Mouse (Mus musculus): ENCODE results near the gene Map2. TPM values are rescaled to one million over a fixed set of nuclear protein-coding genes. Genes with fewer than 3 reads are reported as not detected.

Map2 gene
- polyA plus RNA-seq, 1 experiment = not detected

DNA sequence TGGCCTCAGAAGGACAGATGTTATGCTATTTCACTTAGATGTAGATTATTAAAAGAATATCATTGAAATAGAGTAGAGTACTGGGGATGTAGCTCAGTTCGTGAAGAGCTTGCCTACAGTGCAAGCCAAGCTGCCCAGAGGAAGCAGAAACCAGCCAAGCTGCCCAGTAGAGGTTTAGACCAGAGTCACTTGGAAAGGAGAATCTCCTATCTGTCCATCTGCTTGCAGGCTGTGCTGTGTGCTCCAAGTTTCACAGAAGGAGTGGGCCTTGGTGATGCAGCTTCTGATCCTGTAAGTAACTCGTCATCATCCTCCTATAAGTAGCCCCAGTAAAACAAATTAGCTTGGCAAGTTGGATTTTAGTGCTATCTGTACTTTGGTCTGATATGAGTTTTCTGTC is 17.8 kb downstream of the Map2 start:
- Histone ChIP-seq H3K4me1 (ENCODE audit: control insufficient read depth) (no peaks in the 10 kb centered on the region), H3K27me3 (ENCODE audit: control insufficient read depth) (no peaks in the 10 kb centered on the region), H3K4me3 (replicated peaks) (no peak overlapping the region), H3K36me3 (ENCODE audit: control insufficient read depth) (no peaks in the 10 kb centered on the region), H3K9me3 (ENCODE audit: control insufficient read depth, low read length) (no peaks in the 10 kb centered on the region)
- TF ChIP-seq TAL1 (IDR thresholded peaks at IDR 0.05; ENCODE audit: low read length) = no peak
- no peak for TF ChIP-seq GATA1 (IDR thresholded peaks at IDR 0.05; ENCODE audit: low read length)

DNA sequence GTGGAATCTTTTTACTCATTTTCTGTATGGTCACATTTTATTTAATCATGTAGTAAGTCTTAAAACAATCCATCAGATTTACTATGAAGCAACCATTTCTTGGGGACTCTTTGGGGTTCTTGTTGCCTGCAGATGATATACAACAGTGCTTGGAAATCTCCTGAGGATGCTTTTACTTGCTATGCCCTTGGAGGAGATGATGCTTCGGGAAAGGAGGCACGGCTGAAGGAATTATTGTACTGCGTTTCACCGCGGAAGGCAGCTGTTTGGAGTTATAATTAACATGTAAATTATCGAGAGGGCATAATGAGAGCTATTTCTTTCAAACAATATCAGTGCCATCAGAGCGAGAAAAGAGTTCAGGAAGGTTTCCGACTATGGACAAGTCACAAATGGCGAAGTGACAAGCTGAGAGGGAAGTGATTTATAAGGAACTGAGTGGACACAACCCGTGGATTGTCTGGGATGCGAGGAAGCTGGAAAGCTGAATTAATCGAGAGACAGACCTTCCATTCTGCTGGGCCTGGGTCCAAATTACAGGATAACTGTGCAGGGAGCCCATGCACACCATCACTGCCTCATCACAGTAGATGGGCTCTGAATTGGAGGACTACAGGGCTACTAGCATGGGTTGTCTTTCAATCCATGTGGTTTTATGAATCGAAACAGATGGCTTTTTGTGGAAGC is 20.1 kb downstream of the Map2 start:
- no peak for TF ChIP-seq TAL1 (IDR thresholded peaks at IDR 0.05; ENCODE audit: low read length)
- no peak for TF ChIP-seq GATA1 (IDR thresholded peaks at IDR 0.05; ENCODE audit: low read length)
- Histone ChIP-seq H3K4me1 (ENCODE audit: control insufficient read depth) (no peaks in the 10 kb centered on the region), H3K4me3 (replicated peaks) (no peak overlapping the region), H3K27me3 (ENCODE audit: control insufficient read depth) (no peaks in the 10 kb centered on the region), H3K36me3 (ENCODE audit: control insufficient read depth) (no peaks in the 10 kb centered on the region), H3K9me3 (ENCODE audit: control insufficient read depth, low read length) (no peaks in the 10 kb centered on the region)

DNA sequence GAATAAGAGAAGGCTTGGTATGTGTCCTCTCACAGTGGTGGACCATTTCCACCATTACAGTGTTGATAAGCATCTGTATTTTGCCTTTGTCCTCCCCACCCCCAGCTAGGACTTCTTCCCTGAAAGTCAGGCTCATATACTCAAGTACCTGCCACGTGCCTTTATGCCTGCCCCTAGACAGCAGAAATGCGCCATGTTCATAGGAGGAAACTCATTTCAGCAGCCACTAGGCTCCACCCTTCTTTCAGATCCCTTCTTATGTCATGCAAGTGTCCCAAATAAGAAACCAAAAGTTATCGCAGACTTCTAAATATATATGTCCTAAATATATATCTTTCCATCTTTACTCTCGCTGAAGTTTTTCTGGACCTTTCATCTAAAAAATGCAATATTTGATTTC is 21.2 kb downstream of the Map2 start:
- no peaks in the 10 kb centered on the region for H3K36me3 ChIP-seq (ENCODE audit: control insufficient read depth)
- TF ChIP-seq TAL1 (IDR thresholded peaks at IDR 0.05; ENCODE audit: low read length) (no peak), GATA1 (IDR thresholded peaks at IDR 0.05; ENCODE audit: low read length) (no peak)
- no peaks in the 10 kb centered on the region for H3K27me3 ChIP-seq (ENCODE audit: control insufficient read depth)
- no peaks in the 10 kb centered on the region for H3K4me1 ChIP-seq (ENCODE audit: control insufficient read depth)
- H3K4me3 ChIP-seq (replicated peaks) = no peak overlapping the region
- no peaks in the 10 kb centered on the region for H3K9me3 ChIP-seq (ENCODE audit: control insufficient read depth, low read length)

DNA sequence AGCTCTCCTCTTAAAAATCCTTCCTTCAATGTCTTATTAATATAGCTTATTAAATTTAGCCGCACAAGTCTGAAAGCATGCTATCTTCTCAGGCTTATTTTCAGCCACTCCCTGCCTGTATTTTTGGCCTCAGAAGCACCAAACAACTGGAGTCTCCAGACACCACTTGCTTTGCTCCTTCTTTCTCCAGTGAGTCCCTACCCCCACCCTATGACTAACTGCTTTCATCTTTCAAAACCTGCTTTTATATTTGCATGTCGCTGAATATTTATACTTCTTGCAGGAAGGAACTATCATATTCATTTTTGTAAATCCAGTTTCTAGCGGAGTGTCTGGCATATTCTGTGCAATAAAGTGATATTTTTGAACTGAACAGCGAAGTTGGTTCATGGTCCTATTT is 21.6 kb downstream of the Map2 start:
- TF ChIP-seq TAL1 (IDR thresholded peaks at IDR 0.05; ENCODE audit: low read length) (no peak), GATA1 (IDR thresholded peaks at IDR 0.05; ENCODE audit: low read length) (no peak)
- Histone ChIP-seq H3K4me3 (replicated peaks) (no peak overlapping the region), H3K4me1 (ENCODE audit: control insufficient read depth) (no peaks in the 10 kb centered on the region), H3K9me3 (ENCODE audit: control insufficient read depth, low read length) (no peaks in the 10 kb centered on the region), H3K27me3 (ENCODE audit: control insufficient read depth) (no peaks in the 10 kb centered on the region), H3K36me3 (ENCODE audit: control insufficient read depth) (no peaks in the 10 kb centered on the region)

DNA sequence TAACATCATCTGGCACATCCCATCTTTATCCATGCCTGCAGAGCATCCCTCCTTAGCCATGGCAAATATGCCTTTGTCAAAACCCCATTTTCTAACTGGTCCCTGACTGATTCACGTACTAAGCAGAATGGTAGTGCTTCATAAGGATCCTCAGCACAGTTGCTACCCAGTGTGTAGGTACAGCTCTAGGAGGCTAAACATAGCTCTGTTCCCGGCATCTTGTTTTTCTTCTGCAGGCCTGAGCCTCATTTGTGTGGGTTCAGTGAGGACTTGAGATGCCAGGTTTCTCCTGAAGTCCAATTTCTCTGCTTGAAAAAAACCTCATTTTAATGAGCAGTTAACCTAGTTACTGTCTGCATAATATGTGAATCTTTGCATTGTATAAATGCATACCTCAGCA is 30.4 kb downstream of the Map2 start:
- Histone ChIP-seq H3K36me3 (ENCODE audit: control insufficient read depth) (no peaks in the 10 kb centered on the region), H3K4me1 (ENCODE audit: control insufficient read depth) (no peaks in the 10 kb centered on the region), H3K27me3 (ENCODE audit: control insufficient read depth) (no peaks in the 10 kb centered on the region), H3K9me3 (ENCODE audit: control insufficient read depth, low read length) (no peaks in the 10 kb centered on the region), H3K4me3 (replicated peaks) (no peak overlapping the region)
- TF ChIP-seq GATA1 (IDR thresholded peaks at IDR 0.05; ENCODE audit: low read length) = no peak
- TF ChIP-seq TAL1 (IDR thresholded peaks at IDR 0.05; ENCODE audit: low read length) = no peak

DNA sequence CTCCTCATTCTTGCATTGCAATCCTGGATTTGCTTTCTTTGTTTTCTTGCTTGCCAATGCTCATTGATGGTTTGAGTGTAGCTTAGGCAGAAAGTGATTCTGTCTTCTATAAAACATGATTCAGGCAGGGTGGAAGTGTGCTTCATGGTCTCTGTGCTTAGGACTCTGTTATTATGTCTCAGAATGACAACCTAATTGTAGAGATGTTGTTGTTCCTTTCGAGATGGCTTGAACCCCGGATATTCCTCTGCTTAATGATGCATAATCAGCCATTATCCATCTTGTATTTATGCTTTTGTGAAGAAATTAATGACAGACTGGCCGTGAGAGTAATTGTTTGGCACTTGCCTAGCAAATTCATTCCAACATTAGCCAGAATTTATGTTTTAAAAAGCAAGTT is 31.8 kb downstream of the Map2 start:
- Histone ChIP-seq H3K9me3 (ENCODE audit: control insufficient read depth, low read length) (no peaks in the 10 kb centered on the region), H3K36me3 (ENCODE audit: control insufficient read depth) (no peaks in the 10 kb centered on the region), H3K4me1 (ENCODE audit: control insufficient read depth) (no peaks in the 10 kb centered on the region), H3K27me3 (ENCODE audit: control insufficient read depth) (no peaks in the 10 kb centered on the region), H3K4me3 (replicated peaks) (no peak overlapping the region)
- TF ChIP-seq TAL1 (IDR thresholded peaks at IDR 0.05; ENCODE audit: low read length) = no peak
- no peak for TF ChIP-seq GATA1 (IDR thresholded peaks at IDR 0.05; ENCODE audit: low read length)

DNA sequence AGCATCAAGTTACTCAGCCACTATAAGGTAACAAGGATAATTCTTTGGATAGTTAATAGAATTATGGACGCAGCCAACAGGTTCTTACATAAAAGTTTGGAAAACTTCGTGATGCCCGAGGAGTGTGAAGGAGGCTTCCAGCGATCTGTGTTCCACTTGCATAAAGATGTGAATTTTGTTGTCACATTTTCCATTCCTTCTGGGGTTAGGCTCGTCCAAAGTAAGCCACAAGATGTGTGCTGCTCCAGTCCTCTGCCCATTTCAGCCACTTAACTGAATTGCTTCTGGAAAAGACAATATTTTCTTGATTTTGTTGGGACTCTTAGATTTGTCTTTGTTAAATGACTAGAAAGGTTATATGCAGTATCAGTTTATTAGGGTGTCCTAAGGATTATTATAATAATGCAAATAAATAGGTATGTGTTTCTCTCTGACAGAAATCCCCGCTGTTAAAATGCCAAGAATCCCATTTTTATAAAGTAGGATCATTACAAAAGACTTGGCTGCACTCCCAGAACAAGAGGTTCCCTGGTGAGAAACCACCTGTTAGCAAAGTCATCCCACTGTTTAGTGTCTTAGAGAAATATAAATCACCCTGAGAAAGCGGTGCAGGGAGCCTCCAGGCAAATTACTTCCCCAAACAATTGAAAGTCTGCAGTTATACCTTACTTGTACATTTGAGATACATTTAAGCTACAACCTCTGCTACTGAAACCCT is 36.2 kb downstream of the Map2 start:
- Histone ChIP-seq H3K36me3 (ENCODE audit: control insufficient read depth) (no peaks in the 10 kb centered on the region), H3K27me3 (ENCODE audit: control insufficient read depth) (no peaks in the 10 kb centered on the region), H3K4me1 (ENCODE audit: control insufficient read depth) (no peaks in the 10 kb centered on the region), H3K4me3 (replicated peaks) (no peak overlapping the region), H3K9me3 (ENCODE audit: control insufficient read depth, low read length) (no peaks in the 10 kb centered on the region)
- TF ChIP-seq TAL1 (IDR thresholded peaks at IDR 0.05; ENCODE audit: low read length) (no peak), GATA1 (IDR thresholded peaks at IDR 0.05; ENCODE audit: low read length) (no peak)

DNA sequence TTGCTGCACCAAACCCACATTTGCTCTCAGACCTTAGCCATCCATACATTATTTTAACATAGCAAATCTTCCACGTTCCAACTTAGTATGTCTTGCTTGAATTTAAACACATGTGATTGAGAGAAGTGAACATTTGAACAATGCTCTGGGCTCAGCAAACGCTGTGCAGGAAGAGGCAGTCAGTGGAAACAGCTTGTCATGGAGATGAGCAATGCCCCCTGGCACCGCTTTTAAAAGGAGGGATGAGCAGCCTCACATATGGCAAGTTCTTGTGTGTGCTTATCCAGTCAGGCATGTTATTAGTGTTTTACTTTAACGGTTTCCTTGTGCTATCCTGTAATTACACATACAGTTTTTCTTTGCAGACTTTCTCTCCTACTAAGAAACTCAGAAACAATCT is 46.4 kb downstream of the Map2 start:
- Histone ChIP-seq H3K27me3 (ENCODE audit: control insufficient read depth) (no peaks in the 10 kb centered on the region), H3K36me3 (ENCODE audit: control insufficient read depth) (no peaks in the 10 kb centered on the region), H3K4me3 (replicated peaks) (no peak overlapping the region), H3K9me3 (ENCODE audit: control insufficient read depth, low read length) (no peaks in the 10 kb centered on the region), H3K4me1 (ENCODE audit: control insufficient read depth) (no peaks in the 10 kb centered on the region)
- TF ChIP-seq GATA1 (IDR thresholded peaks at IDR 0.05; ENCODE audit: low read length) = no peak
- no peak for TF ChIP-seq TAL1 (IDR thresholded peaks at IDR 0.05; ENCODE audit: low read length)

DNA sequence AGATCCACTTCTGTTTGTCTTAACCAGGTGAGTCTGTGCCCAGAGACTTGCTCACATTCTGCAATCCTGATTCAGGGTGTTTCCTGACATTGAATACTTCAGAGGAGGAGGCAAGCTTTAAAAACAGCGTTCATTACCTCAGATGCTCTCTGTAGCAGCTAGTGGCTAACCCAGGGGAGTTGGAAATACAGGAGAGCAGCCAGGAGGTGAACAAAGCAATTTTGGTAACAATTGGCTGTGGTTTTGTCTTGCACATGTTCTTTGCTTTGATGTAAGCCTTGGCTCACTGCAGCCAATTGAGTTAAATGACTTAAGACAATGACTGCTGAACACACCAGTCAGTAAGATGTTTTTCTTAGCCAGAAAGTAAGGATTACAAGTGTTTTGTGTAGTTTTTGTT is 48.3 kb downstream of the Map2 start:
- Histone ChIP-seq H3K4me3 (replicated peaks) (no peak overlapping the region), H3K27me3 (ENCODE audit: control insufficient read depth) (no peaks in the 10 kb centered on the region), H3K4me1 (ENCODE audit: control insufficient read depth) (no peaks in the 10 kb centered on the region), H3K9me3 (ENCODE audit: control insufficient read depth, low read length) (no peaks in the 10 kb centered on the region), H3K36me3 (ENCODE audit: control insufficient read depth) (no peaks in the 10 kb centered on the region)
- no peak for TF ChIP-seq TAL1 (IDR thresholded peaks at IDR 0.05; ENCODE audit: low read length)
- TF ChIP-seq GATA1 (IDR thresholded peaks at IDR 0.05; ENCODE audit: low read length) = no peak

Measured in erythroblast, embryonic 14.5 days (primary cell).